Mouse (Mus musculus) CH12.LX (cell line): ENCODE results near the gene Gm45713.

Source experiments
- CHD2 ChIP-seq: IDR thresholded peaks from 2 replicates; pipeline ENCODE4 v1.6.1; 2011; ENCODE audit warnings: low read length, improper control_type of control experiment
- CTCF ChIP-seq, 2 experiments: IDR thresholded peaks in 1 of 2; conservative IDR thresholded peaks in 1 of 2; 2 replicates each; pipeline ENCODE4 v1.5.1; 2011 to 2012; ENCODE audit warnings: low read depth in 2 of 2, low read length in 2 of 2, improper control_type of control experiment in 1 of 2, inconsistent platforms in 1 of 2, mild to moderate bottlenecking in 1 of 2, moderate library complexity in 1 of 2
- E2F4 ChIP-seq: IDR thresholded peaks from 2 replicates; pipeline ENCODE4 v1.6.1; 2011; ENCODE audit warnings: low read depth, low read length, improper control_type of control experiment; ENCODE audit not compliant: insufficient replicate concordance
- EP300 ChIP-seq: IDR thresholded peaks from 2 replicates; pipeline ENCODE4 v1.6.1; 2011; ENCODE audit warnings: low read length, improper control_type of control experiment
- MAX ChIP-seq: IDR thresholded peaks from 2 replicates; pipeline ENCODE4 v1.6.1; 2011; ENCODE audit warnings: low read length, improper control_type of control experiment
- POLR2A ChIP-seq: IDR thresholded peaks from 2 replicates; pipeline ENCODE4 v1.6.1; 2011; ENCODE audit warnings: low read depth, mild to moderate bottlenecking, improper control_type of control experiment, low read length
- UBTF ChIP-seq: IDR thresholded peaks from 2 replicates; pipeline ENCODE4 v1.6.1; 2012; ENCODE audit warnings: low read depth, mild to moderate bottlenecking, inconsistent platforms, low read length, improper control_type of control experiment, moderate library complexity
- USF2 ChIP-seq: conservative IDR thresholded peaks from 2 replicates; pipeline ENCODE4 v1.6.1; 2011; ENCODE audit warnings: low read depth, low read length, improper control_type of control experiment
- ZMIZ1 ChIP-seq: IDR thresholded peaks from 2 replicates; pipeline ENCODE4 v1.6.1; 2012; ENCODE audit warnings: low read depth, mild to moderate bottlenecking, inconsistent platforms, low read length, improper control_type of control experiment

- no peak for TF ChIP-seq CTCF (conservative IDR thresholded peaks at IDR 0.05 in 1 of 2, IDR thresholded peaks at IDR 0.05 in 1 of 2; ENCODE audit: low read depth in 2 of 2, low read length in 2 of 2)
- TF ChIP-seq CHD2: no peak
- no peak for TF ChIP-seq POLR2A
- TF ChIP-seq UBTF: no peak
- TF ChIP-seq MAX: no peak
- TF ChIP-seq EP300: no peak
- no peak for TF ChIP-seq USF2
- no peak for TF ChIP-seq ZMIZ1
- no peak for TF ChIP-seq E2F4
Observed at GRCm38 (mm10) chr7:45131850-45132249, 4.2 kb downstream of the Gm45713 start.
